Mouse (Mus musculus) B cell, adult 2 months (primary cell): ENCODE results near the gene Tars.
A peak's percentile ranks its signal among the peaks of the same experiment; 100 is the strongest.

ENCODE experiments used
- DNase-seq, 2 experiments: peaks; one replicate each; pipeline ENCODE4 v3.0.0; 2022

The Tars gene

DNA sequence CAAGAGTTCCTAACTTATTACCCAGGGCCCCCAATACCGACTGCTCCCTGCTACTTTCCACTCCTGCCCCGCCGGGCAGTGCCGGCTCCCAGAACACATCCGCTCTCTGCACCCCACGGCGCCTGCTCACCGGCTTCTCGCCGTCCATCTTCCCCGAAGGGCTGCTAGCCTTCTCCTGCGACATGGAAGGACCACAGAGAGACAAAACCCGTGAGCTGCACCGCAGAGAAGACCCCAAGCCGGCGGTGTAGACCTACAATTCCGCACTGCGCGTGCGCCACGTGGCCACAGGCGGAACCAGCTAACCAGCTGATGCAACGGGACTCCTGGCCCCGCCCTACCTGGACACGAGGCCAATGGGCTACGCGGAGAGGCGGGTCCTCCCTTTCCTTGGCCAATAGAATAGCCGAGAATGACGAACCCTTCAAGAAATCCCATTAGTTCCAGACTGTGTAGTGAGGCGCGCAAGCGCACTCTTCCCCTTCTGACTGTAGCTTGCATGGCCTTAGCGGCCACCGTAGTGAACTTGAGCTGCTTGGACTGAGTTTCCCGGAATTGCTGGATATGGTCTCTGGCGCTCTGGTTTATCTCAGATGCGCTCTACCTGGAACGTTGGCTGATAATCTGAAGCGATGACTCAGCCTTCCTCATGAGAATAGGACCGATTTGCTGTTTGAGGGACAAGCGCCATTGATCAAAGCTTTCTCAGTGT is at the start of gene Tars:
TSS of gene Tars (minus strand) at position 310 of the 712 bp plus-strand sequence.
- peak; percentile 94 to 95 for DNase-seq

GRCm38 (mm10) chr15:11437361-11437760 is 37.9 kb upstream of the Tars start:
- no peak for DNase-seq

GRCm38 (mm10) chr15:11436709-11437280 is 37.3 kb upstream of the Tars start:
- no peak for DNase-seq

GRCm38 (mm10) chr15:11426899-11427298 is 27.4 kb upstream of the Tars start:
- DNase-seq, result no peak

DNA sequence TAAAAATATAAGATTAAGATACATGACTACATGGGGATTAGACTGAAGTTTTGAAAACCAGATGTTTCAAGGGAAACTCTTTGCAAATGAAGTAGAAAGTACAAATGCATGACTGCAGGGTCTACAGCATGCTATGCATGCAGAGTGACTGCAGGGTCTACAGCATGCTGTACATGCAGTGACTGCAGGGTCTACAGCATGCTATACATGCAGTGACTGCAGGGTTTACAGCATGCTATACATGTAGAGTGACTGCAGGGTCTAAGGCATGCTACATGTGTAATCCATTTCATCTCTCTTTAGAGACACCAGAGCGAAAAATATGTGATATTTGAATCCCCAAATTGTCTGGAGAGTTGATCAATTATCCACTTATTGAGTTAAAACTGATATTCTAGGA is 14.0 kb upstream of the Tars start:
- DNase-seq, result no peak

- no peak for DNase-seq
These were observed 13.1 kb upstream of the Tars start for GRCm38 (mm10) chr15:11412542-11412941.

DNA sequence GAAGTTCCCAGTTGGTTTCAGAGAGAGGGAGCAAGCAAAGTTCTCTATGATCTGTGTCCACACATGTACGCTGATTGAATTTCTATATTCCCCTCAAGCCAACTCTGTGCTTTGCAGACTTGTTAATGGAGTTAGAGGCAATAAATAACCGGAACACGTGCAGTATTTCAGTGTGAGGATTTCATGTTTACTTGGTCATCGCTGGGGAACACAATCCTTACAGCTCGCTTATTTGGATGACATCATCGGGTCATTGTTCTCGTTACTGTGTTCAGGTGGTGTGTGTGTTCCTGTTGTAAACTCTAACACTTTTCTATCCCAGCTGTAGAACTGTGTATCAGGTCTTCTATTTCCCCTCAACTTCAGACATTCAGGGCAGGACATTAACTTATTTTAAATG is 12.4 kb upstream of the Tars start:
- no peak for DNase-seq

- peak; percentile 18 to 19 for DNase-seq
These were observed 8.8 kb upstream of the Tars start for GRCm38 (mm10) chr15:11408155-11408826.

DNA sequence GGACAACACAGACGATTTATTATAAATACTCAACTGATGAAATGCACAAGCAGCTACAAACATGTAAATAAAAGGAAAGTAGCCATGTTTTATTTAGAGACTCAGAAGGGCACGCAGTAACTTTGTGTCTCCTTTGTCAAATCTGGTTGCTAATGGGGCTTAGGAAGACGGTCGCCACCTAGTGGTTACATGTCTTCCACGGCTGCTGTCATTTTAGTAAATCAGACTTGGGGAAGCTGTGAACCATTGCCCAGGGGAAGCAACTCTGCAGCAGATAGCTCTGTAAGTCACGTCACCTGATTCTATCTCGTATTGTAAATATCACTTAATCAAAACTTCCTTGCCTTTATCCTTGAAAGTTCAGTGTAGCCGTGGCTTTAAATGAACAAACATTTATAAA is 7.9 kb upstream of the Tars start:
- DNase-seq, result peak; percentile 72 to 74

DNA sequence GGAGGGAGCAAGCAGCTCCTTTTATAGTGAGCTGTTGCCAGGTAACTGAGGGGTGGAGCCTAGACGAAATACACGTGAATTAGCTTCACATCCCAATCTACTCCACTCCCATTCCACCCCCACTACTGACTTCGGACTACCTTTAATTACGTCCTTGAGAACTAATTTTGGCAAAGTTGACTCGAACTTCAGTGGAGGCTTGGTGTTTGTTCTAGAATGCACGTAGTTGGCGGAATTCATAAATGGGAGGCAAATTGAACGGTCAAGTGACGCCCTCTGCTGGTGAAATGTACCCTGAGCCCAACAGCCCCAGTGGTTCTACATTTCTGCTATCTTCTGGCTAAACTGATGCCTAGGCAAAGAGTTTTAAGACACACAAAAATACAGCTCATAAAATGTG is 7.3 kb upstream of the Tars start:
- peak; percentile 18 to 20 for DNase-seq

DNA sequence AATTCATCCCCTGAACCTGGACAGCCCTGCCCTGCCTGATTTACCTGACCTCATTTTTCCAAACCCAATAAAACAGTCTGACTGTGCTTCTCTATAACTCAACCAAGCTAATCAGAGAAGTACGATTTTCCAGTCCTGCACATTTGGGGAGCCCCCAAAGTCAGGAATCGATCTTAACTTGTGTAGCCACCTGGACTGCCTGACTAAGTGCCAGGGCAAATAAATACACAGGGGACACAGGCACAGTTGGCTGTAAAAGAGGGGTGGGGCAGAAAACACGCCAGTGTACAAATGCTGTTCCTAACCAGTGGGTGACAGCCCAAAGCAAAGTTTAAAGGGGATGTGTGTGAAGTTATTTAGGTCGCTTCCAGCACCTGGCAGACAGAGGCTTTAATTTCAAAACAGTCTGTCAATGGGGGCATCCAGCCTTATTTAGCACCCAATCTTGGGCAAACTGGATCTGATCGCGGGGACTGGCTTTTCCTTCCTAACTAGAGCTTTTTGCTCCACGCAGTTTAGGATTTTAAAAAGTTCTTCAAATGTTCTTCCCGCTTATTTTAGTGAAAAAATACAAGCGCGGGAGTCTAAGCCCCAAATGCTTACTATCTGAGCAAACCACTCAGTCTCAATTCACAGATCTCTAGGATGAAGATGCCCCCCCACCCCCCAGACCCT is 652 bp downstream of the Tars start:
- DNase-seq, result peak; percentile 15 to 16

GRCm38 (mm10) chr15:11396421-11396820 is 3.0 kb downstream of the Tars start:
- DNase-seq, result no peak

DNA sequence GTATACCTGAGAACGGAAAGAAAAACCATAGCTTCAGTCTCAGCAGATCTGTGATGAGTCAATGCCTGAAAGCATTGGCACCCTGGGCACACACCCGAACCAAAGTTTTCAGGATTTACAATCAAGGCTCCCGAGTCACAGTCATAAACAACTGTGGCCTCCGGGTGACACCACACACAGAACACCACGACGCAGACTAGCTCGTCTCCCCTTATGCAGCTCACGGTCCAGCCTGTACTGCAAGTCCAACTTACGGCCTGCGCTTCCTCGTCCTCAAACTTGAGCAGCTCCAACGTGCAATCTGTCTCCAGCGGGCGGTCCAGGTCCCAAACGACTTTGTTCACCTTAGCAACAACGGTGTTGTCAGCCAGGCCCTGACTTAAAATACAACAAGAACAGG is 6.6 kb downstream of the Tars start:
- no peak for DNase-seq

DNA sequence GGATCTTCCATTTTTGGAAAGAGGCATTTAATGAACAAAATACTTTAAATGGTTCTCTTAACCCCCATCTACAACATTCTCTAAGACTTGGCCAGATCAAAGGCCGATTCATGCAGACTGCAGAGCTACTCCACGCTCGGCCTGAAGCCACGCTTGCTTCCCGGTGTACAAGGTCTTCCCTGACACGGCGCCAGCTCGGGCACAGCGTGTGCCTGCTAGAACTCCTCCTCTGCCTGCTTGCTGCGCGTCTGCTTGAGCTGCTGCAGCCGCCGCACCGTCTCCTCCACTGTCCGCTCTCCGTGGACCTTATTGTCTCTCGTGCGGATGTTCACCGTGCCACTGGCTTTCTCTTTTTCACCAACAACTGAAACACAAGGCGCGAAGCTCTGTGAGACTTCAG is 15.7 kb downstream of the Tars start:
- DNase-seq, result no peak

DNA sequence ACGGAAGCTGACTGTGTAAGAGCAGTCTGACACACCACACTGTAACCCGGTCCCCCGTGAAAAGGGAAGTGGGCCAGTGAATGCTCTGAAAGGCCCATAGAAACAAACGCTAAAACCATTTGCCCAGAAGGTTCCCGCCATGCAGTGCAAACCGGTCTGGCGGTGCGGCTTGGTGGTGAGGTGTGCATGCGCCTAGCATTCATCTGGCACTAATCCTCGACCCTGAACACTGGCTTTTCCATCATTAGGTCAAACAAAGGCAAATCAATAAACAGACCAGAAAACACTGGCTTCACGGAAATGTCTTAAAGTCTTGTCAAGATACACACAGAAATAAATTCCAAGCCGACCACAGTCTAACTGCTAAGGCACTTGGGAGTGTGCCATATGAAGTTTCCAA is 16.9 kb downstream of the Tars start:
- DNase-seq, result no peak

DNA sequence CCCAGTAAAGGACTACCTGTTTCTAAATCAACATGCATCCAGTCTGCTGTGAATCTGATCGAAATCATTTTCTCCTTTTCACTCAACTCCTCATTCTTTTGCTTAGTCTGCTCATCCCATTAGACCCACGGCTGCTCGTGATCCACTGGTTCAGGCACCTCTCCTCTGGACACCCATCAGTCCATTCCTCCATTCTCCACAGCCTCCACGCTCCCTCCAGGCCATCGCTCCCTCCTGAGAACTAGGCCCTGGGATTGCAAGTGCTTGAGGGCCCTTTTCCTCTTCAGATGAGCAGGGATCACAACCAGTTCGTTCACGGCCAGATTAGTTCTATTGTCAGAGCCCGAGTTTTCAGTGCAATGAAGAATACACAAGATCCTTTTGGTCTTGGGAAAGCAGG is 18.8 kb downstream of the Tars start:
- DNase-seq, result no peak

DNA sequence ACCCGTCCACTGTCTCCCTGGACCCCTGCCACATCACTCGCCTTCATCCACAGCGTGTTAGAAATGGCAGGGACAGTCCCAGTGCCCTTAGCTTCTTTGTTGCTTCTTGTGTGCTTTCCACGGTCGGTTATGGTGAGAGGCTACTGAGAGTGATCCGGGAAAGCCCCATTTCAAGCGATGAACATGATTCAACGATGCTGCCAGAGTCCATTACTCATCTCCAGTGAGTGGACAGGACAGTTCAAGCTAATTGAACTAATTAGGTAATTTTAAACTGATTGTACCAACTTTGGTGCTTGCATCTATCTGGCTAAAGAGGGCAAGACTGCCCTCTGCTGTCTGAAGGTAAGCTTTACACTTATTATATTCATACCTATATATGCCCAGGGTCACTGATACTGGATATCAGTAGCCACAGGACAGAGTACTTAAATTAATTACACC is 19.4 kb downstream of the Tars start:
- peak; percentile 30 to 32 for DNase-seq

DNA sequence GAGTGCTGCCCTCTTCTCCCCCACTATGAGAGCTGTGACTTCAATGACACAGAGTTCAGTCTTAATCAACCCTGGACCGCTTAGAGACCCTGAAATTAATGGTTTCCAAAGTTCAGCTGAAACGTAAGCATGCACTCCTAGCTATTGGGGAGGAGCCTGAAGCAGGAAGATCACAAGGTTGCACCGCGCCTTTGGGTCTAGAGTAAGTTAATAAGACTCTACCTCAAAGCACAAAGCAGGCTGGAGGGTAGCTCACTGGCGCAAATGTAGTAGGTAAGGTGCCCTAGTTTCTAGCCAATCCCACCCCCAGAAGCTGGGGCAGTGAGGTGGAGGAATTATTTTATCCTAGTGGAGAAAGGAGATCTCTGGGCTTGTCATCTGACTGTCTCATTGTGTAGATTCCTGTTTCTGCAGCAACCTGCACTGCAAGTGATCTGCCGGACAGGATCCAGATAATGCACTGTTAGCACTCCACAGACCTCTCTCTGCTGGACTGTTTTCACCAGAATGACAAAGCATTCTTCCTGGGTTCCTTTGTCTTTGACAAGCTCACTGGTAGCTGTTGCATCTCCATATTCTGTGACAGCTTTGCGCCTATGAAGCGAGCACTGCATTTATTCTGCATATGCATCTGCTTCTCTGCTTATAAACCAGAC is 19.9 kb downstream of the Tars start:
- DNase-seq, result no peak

DNA sequence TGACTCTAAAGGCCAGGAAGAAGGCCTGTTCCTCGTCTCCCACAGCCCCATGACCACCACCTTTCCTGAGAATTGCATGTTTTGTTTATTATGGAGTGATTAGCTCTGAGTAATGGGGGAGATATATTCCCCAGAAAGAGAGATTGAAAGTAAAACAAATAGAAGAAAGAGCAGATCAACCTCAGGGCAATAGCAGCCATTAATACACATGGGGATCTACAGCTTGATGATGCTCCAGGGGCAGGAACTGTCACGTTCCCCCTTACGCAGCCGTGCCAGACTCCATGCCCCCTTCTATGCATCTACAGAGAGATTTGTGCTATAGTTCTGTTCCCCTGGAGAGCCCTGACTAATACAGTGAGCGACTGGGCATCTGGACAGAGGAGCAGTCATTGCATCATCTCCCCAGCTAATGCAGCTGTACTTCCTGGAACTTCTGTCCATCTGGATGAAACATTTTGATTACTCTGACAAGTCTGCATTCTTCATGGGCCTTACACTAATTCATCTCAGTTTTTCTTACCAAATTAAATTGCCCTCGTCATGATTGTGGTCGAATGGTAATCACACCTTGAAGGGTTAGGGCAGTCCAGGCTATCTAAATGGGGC is 28.9 kb downstream of the Tars start:
- DNase-seq, result no peak

DNA sequence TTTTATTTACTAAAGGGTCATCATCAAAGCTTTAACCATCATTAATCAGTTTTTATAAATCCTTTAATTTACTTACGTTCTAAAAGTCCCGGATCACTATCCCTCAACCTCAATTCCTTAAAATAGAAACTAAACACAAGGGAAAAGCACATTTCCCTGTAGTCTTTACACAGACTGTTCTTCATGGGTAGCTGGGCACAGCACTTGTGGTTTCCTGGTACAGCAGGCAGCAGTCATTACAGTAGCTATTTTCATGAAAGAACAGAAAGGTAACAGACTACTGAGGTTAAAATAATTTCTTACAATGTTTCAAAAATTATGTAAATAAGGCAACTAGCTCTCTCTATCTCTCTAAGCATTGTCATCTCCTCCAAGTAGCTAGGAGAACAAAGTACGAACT is 29.9 kb downstream of the Tars start:
- DNase-seq, result no peak

GRCm38 (mm10) chr15:11364795-11365194 is 34.7 kb downstream of the Tars start:
- no peak for DNase-seq

DNA sequence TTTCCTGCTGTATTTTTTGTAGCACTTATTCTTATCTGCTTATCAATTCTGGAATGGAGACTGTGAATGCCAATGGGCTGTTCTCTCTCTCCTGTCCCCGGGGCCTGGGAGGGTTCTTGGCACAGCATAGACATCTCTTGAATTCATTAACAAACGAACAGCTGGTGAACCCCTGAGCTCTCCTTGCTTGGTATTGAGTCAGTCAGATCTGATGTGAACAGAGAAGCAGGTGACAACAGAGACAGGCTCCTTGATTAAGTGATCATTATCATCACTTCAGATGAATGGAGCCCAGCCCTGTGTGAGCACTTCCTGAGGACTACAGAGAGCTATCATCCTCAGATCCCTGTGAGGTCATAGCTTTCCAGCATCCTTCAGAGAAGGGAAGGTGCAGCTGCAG is 35.4 kb downstream of the Tars start:
- DNase-seq, result no peak

- no peak for DNase-seq
These were observed 37.6 kb downstream of the Tars start for GRCm38 (mm10) chr15:11361824-11362223.
